Mouse (Mus musculus) lung, postnatal 0 days (tissue): ENCODE measurements at regions not wholly inside any gene's neighbourhood (a gene's known extent, or its start where the extent isn't known, plus 50 kb on each side); places are given as distances from the start of the nearest gene placed in this dataset.

Source experiments
- CTCF ChIP-seq: IDR thresholded peaks from 2 replicates; pipeline ENCODE4 v1.5.1; 2016; ENCODE audit warnings: antibody characterized with exemption, mild to moderate bottlenecking
- EP300 ChIP-seq: IDR thresholded peaks from 2 replicates; pipeline ENCODE4 v1.6.1; 2016; ENCODE audit warnings: antibody characterized with exemption, mild to moderate bottlenecking, control low read depth

- TF ChIP-seq CTCF (no peak), EP300 (no peak)
Observed at GRCm38 (mm10) chr16:5454243-5454642, 198.5 kb upstream of the Eef2kmt start.
